Mouse (Mus musculus): ENCODE results near the gene Eif4h.
A peak's percentile ranks its signal among the peaks of the same experiment; 100 is the strongest.

Gene Eif4h

GRCm38 (mm10) chr5:134604376-134604775, 34.9 kb downstream of the Eif4h start:
- DNase-seq, result no peak

GRCm38 (mm10) chr5:134597711-134598110, 41.6 kb downstream of the Eif4h start:
- DNase-seq, result no peak

- peak; percentile 71 for DNase-seq
These were observed 46.2 kb downstream of the Eif4h start for GRCm38 (mm10) chr5:134593093-134593492.

- DNase-seq, result no peak
These were observed 47.2 kb downstream of the Eif4h start for GRCm38 (mm10) chr5:134592026-134592581.

- DNase-seq, result no peak
These were observed 49.4 kb downstream of the Eif4h start for GRCm38 (mm10) chr5:134589900-134590299.

GRCm38 (mm10) chr5:134584798-134585197, 54.5 kb downstream of the Eif4h start:
- DNase-seq, result no peak

GRCm38 (mm10) chr5:134583884-134584213, 55.4 kb downstream of the Eif4h start:
- DNase-seq, result no peak

- no peak for DNase-seq
These were observed 56.0 kb downstream of the Eif4h start for GRCm38 (mm10) chr5:134583006-134583883.

- peak; percentile 97 for DNase-seq
These were observed 56.9 kb downstream of the Eif4h start for GRCm38 (mm10) chr5:134582221-134582907.

GRCm38 (mm10) chr5:134581146-134581545, 58.1 kb downstream of the Eif4h start, which contains the start of gene Rfc2:
Rfc2 (plus strand) TSS chr5:134581366.
- no peak for DNase-seq

GRCm38 (mm10) chr5:134579135-134579534, 60.2 kb downstream of the Eif4h start:
- DNase-seq, result no peak

GRCm38 (mm10) chr5:134577534-134577933, 61.8 kb downstream of the Eif4h start:
- DNase-seq, result no peak

GRCm38 (mm10) chr5:134576517-134577220, 62.6 kb downstream of the Eif4h start:
- peak; percentile 42 for DNase-seq

GRCm38 (mm10) chr5:134575833-134576232, 63.5 kb downstream of the Eif4h start:
- no peak for DNase-seq

- no peak for DNase-seq
These were observed 66.6 kb downstream of the Eif4h start for GRCm38 (mm10) chr5:134572508-134573214.

- peak; percentile 50 for DNase-seq
These were observed 67.4 kb downstream of the Eif4h start for GRCm38 (mm10) chr5:134571730-134572507.
